Mouse (Mus musculus) ES-E14 (cell line): Measurements from ENCODE around the gene Sacm1l. TPM values are rescaled to one million over a fixed set of nuclear protein-coding genes. Genes with fewer than 3 reads are reported as not detected.

Experiments
- DNase-seq: peaks from one replicate; pipeline ENCODE4 v3.0.0-alpha.2; 2013; ENCODE audit warnings: low read depth, low spot score
- H3K27ac ChIP-seq: 2 replicates; pipeline ENCODE4 v1.5.1; 2012; ENCODE audit warnings: low read depth, mild to moderate bottlenecking, low read length, moderate library complexity, mixed read lengths; ENCODE audit not compliant: poor library complexity, insufficient read depth, severe bottlenecking
- H3K36me3 ChIP-seq: 2 replicates; pipeline ENCODE4 v1.6.1; 2012; ENCODE audit warnings: mild to moderate bottlenecking, low read length, moderate library complexity, mixed read lengths; ENCODE audit not compliant: control insufficient read depth, poor library complexity, insufficient read depth, severe bottlenecking
- H3K4me1 ChIP-seq, 2 experiments: fragments of 150-350 bp in 1 of 2; sonication (generic) in 1 of 2; 2 replicates each; pipeline ENCODE4 v1.6.1; 2012; ENCODE audit warnings: low read length in 2 of 2, mild to moderate bottlenecking in 1 of 2, mixed read lengths in 1 of 2; ENCODE audit not compliant: control insufficient read depth in 2 of 2, insufficient read depth in 2 of 2, poor library complexity in 1 of 2
- H3K4me3 ChIP-seq, 2 experiments: fragments of 150-350 bp in 1 of 2; sonication (generic) in 1 of 2; 2 replicates each; pipeline ENCODE4 v1.5.1; 2012; ENCODE audit warnings: low read length in 2 of 2, low read depth in 1 of 2, mild to moderate bottlenecking in 1 of 2, mixed read lengths in 1 of 2; ENCODE audit not compliant: insufficient read depth in 1 of 2, poor library complexity in 1 of 2, severe bottlenecking in 1 of 2
- H3K9ac ChIP-seq: 2 replicates; pipeline ENCODE4 v1.6.1; 2012; ENCODE audit warnings: low read depth, mild to moderate bottlenecking, low read length, mixed read lengths; ENCODE audit not compliant: poor library complexity, insufficient read depth, severe bottlenecking
- H3K9me3 ChIP-seq: fragments of 150-350 bp; sonication (generic); 2 replicates; pipeline ENCODE4 v1.6.1; 2012; ENCODE audit warnings: low read depth, mild to moderate bottlenecking, low read length; ENCODE audit not compliant: control insufficient read depth, insufficient read depth
- CHD2 ChIP-seq: IDR thresholded peaks from 2 replicates; pipeline ENCODE4 v1.6.1; 2014; ENCODE audit warnings: mild to moderate bottlenecking, low read depth, low read length, inconsistent platforms
- HCFC1 ChIP-seq: IDR thresholded peaks from 2 replicates; pipeline ENCODE4 v1.6.1; 2012; ENCODE audit warnings: low read length, inconsistent platforms, borderline replicate concordance; ENCODE audit not compliant: insufficient read depth
- MAFK ChIP-seq: IDR thresholded peaks from 2 replicates; pipeline ENCODE4 v1.6.1; 2014; ENCODE audit warnings: mild to moderate bottlenecking, low read depth, low read length, inconsistent platforms; ENCODE audit not compliant: insufficient read depth
- ZC3H11A ChIP-seq: IDR thresholded peaks from 2 replicates; pipeline ENCODE4 v1.6.1; 2012; ENCODE audit warnings: low read depth, mild to moderate bottlenecking, inconsistent platforms, low read length, borderline replicate concordance
- ZNF384 ChIP-seq: IDR thresholded peaks from 2 replicates; pipeline ENCODE4 v1.6.1; 2012; ENCODE audit warnings: low read depth, low read length, inconsistent platforms
- in situ Hi-C, 2 experiments: fragments of 600-800 bp; cut with MboI; formaldehyde crosslinking; loops; one replicate each; pipeline ENCODE4 v1.15.1; 2025; ENCODE audit warnings: low sequenced_read_pairs in 2 of 2, inconsistent platforms in 1 of 2; ENCODE audit not compliant: unreplicated experiment in 2 of 2
- total RNA-seq: library from RNA; depleted of rRNA; stranded (reverse); fragments of 300-350 nt; gene quantifications from 2 replicates; pipeline ENCODE4 v1.2.3, GENCODE M21; 2012

Sacm1l gene
- total RNA-seq, 1 experiment: 23.2 TPM

- no peaks in the 10 kb centered on the region for H3K9me3 ChIP-seq
- no peak overlapping the region for H3K4me3 ChIP-seq
- peaks cover 11% of the 10 kb centered on the region for H3K36me3 ChIP-seq
- in situ Hi-C loops: no loop called here
- H3K27ac ChIP-seq: no peak overlapping the region
- no peak for TF ChIP-seq MAFK
- no peak for TF ChIP-seq ZC3H11A
- no peak for TF ChIP-seq ZNF384
- no peak for TF ChIP-seq HCFC1
- TF ChIP-seq CHD2: no peak
- no peaks in the 10 kb centered on the region for H3K4me1 ChIP-seq
- no peak overlapping the region for H3K9ac ChIP-seq
- no peak for DNase-seq
Observed at GRCm38 (mm10) chr9:123518969-123519894, 10.3 kb upstream of the Sacm1l start.

- in situ Hi-C loops: loop anchor here in 1 of 2 experiments (10.0 kb wide), 2 partner anchors 266 to 366 kb away; partner anchors contain the start of gene Clec3b
- Histone ChIP-seq H3K27ac (no peak overlapping the region), H3K4me3 (no peak overlapping the region), H3K4me1 (no peaks in the 10 kb centered on the region), H3K9me3 (no peaks in the 10 kb centered on the region), H3K36me3 (peaks cover 11% of the 10 kb centered on the region), H3K9ac (no peak overlapping the region)
- DNase-seq: no peak
- TF ChIP-seq HCFC1: no peak
- TF ChIP-seq ZC3H11A: no peak
- TF ChIP-seq ZNF384: no peak
- TF ChIP-seq MAFK: no peak
- TF ChIP-seq CHD2: no peak
Observed at GRCm38 (mm10) chr9:123520735-123521134, 8.8 kb upstream of the Sacm1l start.

- Histone ChIP-seq H3K36me3 (peaks cover 6% of the 10 kb centered on the region), H3K9ac (no peak overlapping the region), H3K4me3 (no peak overlapping the region), H3K9me3 (no peaks in the 10 kb centered on the region), H3K27ac (no peak overlapping the region), H3K4me1 (peaks cover 0 to 2% of the 10 kb centered on the region in 2 experiments; a peak in 1 of 4 replicates)
- DNase-seq: peak; percentile 40
- in situ Hi-C loops: loop anchor here in 1 of 2 experiments (10.0 kb wide), 2 partner anchors 269 to 369 kb away; partner anchors contain the start of gene Clec3b
- TF ChIP-seq MAFK: no peak
Observed at GRCm38 (mm10) chr9:123523676-123524075, 5.9 kb upstream of the Sacm1l start.

GRCm38 (mm10) chr9:123525095-123525494 is 4.5 kb upstream of the Sacm1l start:
- TF ChIP-seq MAFK: no peak
- no peak for TF ChIP-seq CHD2
- TF ChIP-seq ZC3H11A: no peak
- no peak for TF ChIP-seq HCFC1
- peak; percentile 97 for TF ChIP-seq ZNF384

More at GRCm38 (mm10) chr9:123525095-123525494, 4.5 kb upstream of the Sacm1l start:
- DNase-seq: peak; percentile 40
- Histone ChIP-seq H3K4me1 (peaks cover 0 to 2% of the 10 kb centered on the region in 2 experiments; a peak in 1 of 4 replicates), H3K9me3 (no peaks in the 10 kb centered on the region), H3K9ac (no peak overlapping the region), H3K4me3 (no peak overlapping the region), H3K36me3 (no peaks in the 10 kb centered on the region), H3K27ac (no peak overlapping the region)
- in situ Hi-C loops: loop anchor here in 1 of 2 experiments (10.0 kb wide), 2 partner anchors 270 to 370 kb away; partner anchors contain the start of gene Clec3b
